Mouse (Mus musculus): ENCODE results near the gene Ginm1. TPM values are rescaled to one million over a fixed set of nuclear protein-coding genes. Genes with fewer than 3 reads are reported as not detected.
"Not testable (repeated sequence)": the region's sequence is repeated elsewhere in the genome, so short reads cannot be mapped to it uniquely, and the experiment has no call there.

Ginm1 gene
- polyA plus RNA-seq, 1 experiment from 2014 or later = 87.3 TPM

DNA sequence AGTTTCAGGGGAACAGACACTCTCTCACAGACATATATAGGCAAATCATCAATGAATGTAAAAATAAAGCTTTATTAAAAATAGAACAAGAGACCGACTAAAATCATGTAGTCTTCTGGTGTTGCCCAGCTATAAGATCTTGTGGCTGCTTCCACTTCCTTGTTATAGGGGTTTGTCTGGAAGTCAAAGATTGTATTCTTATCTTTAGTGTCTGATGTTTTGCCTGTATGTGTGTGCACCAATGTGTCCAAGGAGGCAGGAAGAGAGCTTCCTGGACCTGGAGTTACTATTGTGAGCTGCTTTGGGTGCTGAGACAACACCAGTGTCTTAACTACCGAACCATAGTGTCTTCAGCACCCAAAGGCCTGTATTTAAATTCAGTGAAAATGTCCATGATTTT, 35.1 kb downstream of the Ginm1 start:
- H3K4me3 ChIP-seq (ENCODE audit: low read depth, low read length) = no peak overlapping the region
- no peak overlapping the region for H3K4me2 ChIP-seq (ENCODE audit: low read depth, low read length)
- H3K9ac ChIP-seq (ENCODE audit: low read depth, low read length) = no peak overlapping the region
- no peak for DNase-seq (ENCODE audit: low spot score)
- H3K9me3 ChIP-seq (ENCODE audit: control insufficient read depth, low read length) = no peaks in the 10 kb centered on the region
- H3K27ac ChIP-seq (replicated peaks; ENCODE audit: low read depth, low read length) = no peak overlapping the region
- peaks cover 82% of the 10 kb centered on the region for H3K36me3 ChIP-seq (ENCODE audit: control insufficient read depth, insufficient read depth, low read length)
- no peaks in the 10 kb centered on the region for H3K27me3 ChIP-seq (replicated peaks; ENCODE audit: control insufficient read depth, insufficient read depth, low read length)
- WGBS = 96% methylated on average over 2 of the region's 2 CpGs
- ATAC-seq (ENCODE audit: low read depth) = no peak
- no peaks in the 10 kb centered on the region for H3K4me1 ChIP-seq (ENCODE audit: control insufficient read depth, insufficient read depth, low read length)

DNA sequence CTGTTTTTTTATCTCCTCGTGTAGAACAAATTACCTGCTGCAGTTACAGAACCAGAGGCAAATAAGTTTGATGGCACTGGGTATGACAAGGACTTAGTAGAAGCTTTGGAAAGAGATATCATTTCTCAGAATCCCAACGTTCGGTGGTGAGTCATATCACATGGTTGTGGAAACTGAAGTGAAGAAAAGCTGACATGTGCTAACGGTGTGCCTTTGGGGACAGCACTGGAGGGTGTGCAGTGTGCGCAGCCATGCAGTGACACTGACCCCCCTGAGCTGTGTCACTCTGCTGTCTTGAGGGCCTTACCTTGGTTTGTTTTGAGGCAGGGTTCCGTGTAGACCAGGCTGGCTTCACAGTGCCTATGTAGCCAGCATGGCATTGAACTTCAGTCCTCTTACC, 43.9 kb downstream of the Ginm1 start:
- H3K36me3 ChIP-seq (ENCODE audit: control insufficient read depth, insufficient read depth, low read length) = peaks cover 63% of the 10 kb centered on the region
- 93% methylated on average over 6 of the region's 6 CpGs for WGBS
- H3K9ac ChIP-seq (ENCODE audit: low read depth, low read length) = no peak overlapping the region
- H3K9me3 ChIP-seq (ENCODE audit: control insufficient read depth, low read length) = no peaks in the 10 kb centered on the region
- H3K4me1 ChIP-seq (ENCODE audit: control insufficient read depth, insufficient read depth, low read length) = no peaks in the 10 kb centered on the region
- H3K4me3 ChIP-seq (ENCODE audit: low read depth, low read length) = no peak overlapping the region
- no peak overlapping the region for H3K27ac ChIP-seq (replicated peaks; ENCODE audit: low read depth, low read length)
- DNase-seq (ENCODE audit: low spot score) (no peak), ATAC-seq (ENCODE audit: low read depth) (no peak)
- no peak overlapping the region for H3K4me2 ChIP-seq (ENCODE audit: low read depth, low read length)
- no peaks in the 10 kb centered on the region for H3K27me3 ChIP-seq (replicated peaks; ENCODE audit: control insufficient read depth, insufficient read depth, low read length)

DNA sequence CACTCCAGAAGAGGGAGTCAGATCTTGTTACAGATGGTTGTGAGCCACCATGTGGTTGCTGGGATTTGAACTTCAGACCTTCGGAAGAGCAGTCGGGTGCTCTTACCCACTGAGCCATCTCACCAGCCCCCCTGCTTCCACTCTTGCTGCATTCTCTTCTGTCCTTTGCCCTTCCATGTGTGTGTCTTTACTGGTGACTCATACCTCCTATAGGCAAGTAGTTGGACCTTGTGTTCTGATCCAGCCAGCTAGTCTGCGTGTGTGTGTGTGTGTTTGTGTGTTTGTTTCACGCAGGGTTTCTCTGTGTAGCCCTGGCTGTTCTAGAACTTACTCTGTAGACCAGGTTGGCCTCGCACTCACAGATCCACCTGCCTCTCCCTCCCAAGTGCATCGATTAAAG, 47.1 kb downstream of the Ginm1 start:
- H3K9me3 ChIP-seq (ENCODE audit: control insufficient read depth, low read length); DNase-seq (ENCODE audit: low spot score); H3K27ac ChIP-seq (replicated peaks; ENCODE audit: low read depth, low read length); H3K27me3 ChIP-seq (replicated peaks; ENCODE audit: control insufficient read depth, insufficient read depth, low read length); H3K4me3 ChIP-seq (ENCODE audit: low read depth, low read length); ATAC-seq (ENCODE audit: low read depth); H3K9ac ChIP-seq (ENCODE audit: low read depth, low read length); H3K4me1 ChIP-seq (ENCODE audit: control insufficient read depth, insufficient read depth, low read length); H3K4me2 ChIP-seq (ENCODE audit: low read depth, low read length): not testable (repeated sequence)
- H3K36me3 ChIP-seq (ENCODE audit: control insufficient read depth, insufficient read depth, low read length) = peaks cover 60% of the 10 kb centered on the region
- WGBS = 95% methylated on average over 6 of the region's 6 CpGs

DNA sequence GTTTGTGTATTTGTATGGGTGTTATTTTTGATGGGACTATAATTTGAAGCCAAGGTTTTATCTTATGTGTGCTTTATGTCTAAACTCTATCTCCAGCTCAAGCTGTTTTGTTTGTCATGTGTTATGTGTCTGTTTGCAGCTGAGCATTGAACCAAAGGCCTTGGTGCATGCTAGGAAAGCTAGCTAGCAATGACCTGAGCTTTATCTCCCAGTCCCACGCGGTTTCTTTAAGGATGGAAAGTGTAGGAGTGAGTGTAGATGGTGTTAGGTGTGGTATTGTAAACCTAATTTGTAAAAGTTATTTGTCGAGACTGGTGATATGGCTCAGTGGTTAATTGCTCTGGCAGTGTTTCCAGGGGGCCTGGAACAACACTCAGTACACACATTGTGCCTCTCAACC, 54.7 kb downstream of the Ginm1 start:
- ATAC-seq (ENCODE audit: low read depth) (no peak), DNase-seq (ENCODE audit: low spot score) (no peak)
- H3K9me3 ChIP-seq (ENCODE audit: control insufficient read depth, low read length) = no peaks in the 10 kb centered on the region
- no peaks in the 10 kb centered on the region for H3K27me3 ChIP-seq (replicated peaks; ENCODE audit: control insufficient read depth, insufficient read depth, low read length)
- no peak overlapping the region for H3K9ac ChIP-seq (ENCODE audit: low read depth, low read length)
- H3K4me2 ChIP-seq (ENCODE audit: low read depth, low read length) = no peak overlapping the region
- H3K36me3 ChIP-seq (ENCODE audit: control insufficient read depth, insufficient read depth, low read length) = peaks cover 12% of the 10 kb centered on the region; the same call in 1 of the 2 replicates
- WGBS = 83% methylated on average over 3 of the region's 3 CpGs
- no peak overlapping the region for H3K27ac ChIP-seq (replicated peaks; ENCODE audit: low read depth, low read length)
- no peaks in the 10 kb centered on the region for H3K4me1 ChIP-seq (ENCODE audit: control insufficient read depth, insufficient read depth, low read length)
- no peak overlapping the region for H3K4me3 ChIP-seq (ENCODE audit: low read depth, low read length)

DNA sequence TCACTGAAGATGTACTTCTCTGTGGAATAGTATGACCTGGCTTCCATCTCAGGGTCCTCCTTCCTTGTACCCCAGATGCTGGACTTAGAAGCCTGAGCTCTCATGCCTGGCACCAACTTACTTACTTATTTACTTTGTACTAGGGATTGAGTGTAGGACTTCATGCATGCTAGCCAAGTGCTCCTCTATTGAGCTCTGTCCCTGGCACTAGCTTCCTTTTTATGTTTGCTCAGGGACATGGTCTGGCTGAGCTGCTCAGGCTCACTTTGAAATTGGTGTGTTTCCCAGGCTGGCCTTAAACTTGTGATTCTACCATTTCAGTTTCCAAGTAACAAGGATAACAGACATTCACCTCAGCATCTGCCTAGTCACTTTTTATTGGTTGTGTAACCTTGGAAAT, 55.5 kb downstream of the Ginm1 start:
- Histone ChIP-seq H3K4me2 (ENCODE audit: low read depth, low read length) (no peak overlapping the region), H3K9ac (ENCODE audit: low read depth, low read length) (no peak overlapping the region), H3K27ac (replicated peaks; ENCODE audit: low read depth, low read length) (no peak overlapping the region), H3K4me1 (ENCODE audit: control insufficient read depth, insufficient read depth, low read length) (no peaks in the 10 kb centered on the region), H3K36me3 (ENCODE audit: control insufficient read depth, insufficient read depth, low read length) (peaks cover 9% of the 10 kb centered on the region; the same call in 1 of the 2 replicates), H3K4me3 (ENCODE audit: low read depth, low read length) (no peak overlapping the region), H3K27me3 (replicated peaks; ENCODE audit: control insufficient read depth, insufficient read depth, low read length) (no peaks in the 10 kb centered on the region), H3K9me3 (ENCODE audit: control insufficient read depth, low read length) (no peaks in the 10 kb centered on the region)
- DNase-seq (ENCODE audit: low spot score) (no peak), ATAC-seq (ENCODE audit: low read depth) (no peak)

DNA sequence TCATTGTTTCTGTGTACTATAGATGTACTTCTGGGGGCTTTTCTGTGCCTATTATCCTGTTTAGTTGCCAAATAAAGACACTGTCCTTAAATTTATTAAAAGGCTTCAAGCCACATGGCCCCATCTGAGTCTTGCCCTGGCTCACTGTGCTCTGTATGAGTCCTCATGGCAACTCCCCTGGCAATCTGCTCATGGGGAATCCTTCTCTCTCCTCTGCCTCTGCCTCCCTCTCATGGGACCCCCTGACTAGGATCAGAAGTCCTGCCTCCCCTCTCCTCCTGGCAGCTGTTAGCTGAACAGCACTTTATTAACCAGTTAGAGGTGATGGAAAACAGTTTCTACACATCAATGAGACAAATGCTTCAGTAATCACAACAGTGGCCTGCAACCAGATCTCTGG, 61.0 kb downstream of the Ginm1 start:
- H3K9ac ChIP-seq (ENCODE audit: low read depth, low read length) = no peak overlapping the region
- DNase-seq (ENCODE audit: low spot score) (peak; percentile 19), ATAC-seq (ENCODE audit: low read depth) (peak; percentile 71; the same call in 1 of the 2 replicates)
- H3K4me1 ChIP-seq (ENCODE audit: control insufficient read depth, insufficient read depth, low read length) = no peaks in the 10 kb centered on the region; the same call in 1 of the 2 replicates
- H3K36me3 ChIP-seq (ENCODE audit: control insufficient read depth, insufficient read depth, low read length) = no peaks in the 10 kb centered on the region
- no peaks in the 10 kb centered on the region for H3K27me3 ChIP-seq (replicated peaks; ENCODE audit: control insufficient read depth, insufficient read depth, low read length)
- no peak overlapping the region for H3K27ac ChIP-seq (replicated peaks; ENCODE audit: low read depth, low read length)
- H3K9me3 ChIP-seq (ENCODE audit: control insufficient read depth, low read length) = no peaks in the 10 kb centered on the region
- H3K4me3 ChIP-seq (ENCODE audit: low read depth, low read length) = no peak overlapping the region
- H3K4me2 ChIP-seq (ENCODE audit: low read depth, low read length) = no peak overlapping the region

DNA sequence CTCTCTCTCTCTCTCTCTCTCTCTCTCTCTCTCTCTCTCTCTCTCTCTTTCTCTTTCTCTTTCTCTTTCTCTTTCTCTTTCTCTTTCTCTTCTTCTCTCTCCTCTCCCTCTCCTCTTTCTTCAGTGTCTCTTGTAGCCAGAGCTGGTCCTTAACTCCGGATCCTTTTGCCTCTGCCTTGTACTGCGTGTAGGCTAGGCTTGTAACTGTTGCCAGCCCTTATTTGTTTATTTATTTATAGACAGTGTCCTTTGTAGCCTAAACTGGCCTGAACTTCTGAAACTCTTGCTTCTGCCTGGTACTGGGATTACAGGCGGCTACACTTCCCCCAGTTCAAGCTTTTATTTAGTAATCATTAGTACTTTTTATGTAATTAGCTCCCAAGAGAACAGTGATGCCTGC, 65.6 kb downstream of the Ginm1 start:
- peak overlapping the region; percentile 66 for H3K4me2 ChIP-seq (ENCODE audit: low read depth, low read length)
- no peak for ATAC-seq (ENCODE audit: low read depth)
- H3K4me1 ChIP-seq (ENCODE audit: control insufficient read depth, insufficient read depth, low read length) = no peaks in the 10 kb centered on the region; the same call in 1 of the 2 replicates
- H3K9me3 ChIP-seq (ENCODE audit: control insufficient read depth, low read length) = no peaks in the 10 kb centered on the region
- H3K36me3 ChIP-seq (ENCODE audit: control insufficient read depth, insufficient read depth, low read length) = no peaks in the 10 kb centered on the region
- 17% methylated on average over 3 of the region's 3 CpGs for WGBS
- peak overlapping the region; percentile 81 for H3K9ac ChIP-seq (ENCODE audit: low read depth, low read length)
- H3K27me3 ChIP-seq (replicated peaks; ENCODE audit: control insufficient read depth, insufficient read depth, low read length) = no peaks in the 10 kb centered on the region
- H3K27ac ChIP-seq (replicated peaks; ENCODE audit: low read depth, low read length) = no peak overlapping the region
- peak overlapping the region; percentile 87 for H3K4me3 ChIP-seq (ENCODE audit: low read depth, low read length)
- no peak for DNase-seq (ENCODE audit: low spot score)

DNA sequence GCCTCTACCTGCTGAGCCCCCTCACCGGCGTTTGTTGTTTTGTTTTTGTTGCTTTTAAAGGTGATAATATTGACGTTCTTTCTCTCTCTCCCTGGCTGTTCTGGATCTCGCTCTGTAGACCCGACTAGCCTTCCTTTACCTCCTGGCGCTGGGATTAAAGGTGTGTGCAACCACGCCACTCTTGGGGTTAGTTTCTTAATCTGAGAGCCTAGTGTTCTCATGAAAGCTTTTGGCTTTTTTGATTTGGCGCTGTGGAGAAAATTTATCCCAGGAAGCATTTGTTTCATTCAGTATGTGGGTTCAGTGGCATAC, 66.2 kb downstream of the Ginm1 start:
- peak overlapping the region; percentile 66 for H3K4me2 ChIP-seq (ENCODE audit: low read depth, low read length)
- no peaks in the 10 kb centered on the region for H3K9me3 ChIP-seq (ENCODE audit: control insufficient read depth, low read length)
- DNase-seq (ENCODE audit: low spot score) = no peak
- WGBS = under 1% methylated on average over 8 of the region's 8 CpGs
- ATAC-seq (ENCODE audit: low read depth) = no peak
- H3K4me1 ChIP-seq (ENCODE audit: control insufficient read depth, insufficient read depth, low read length) = no peaks in the 10 kb centered on the region; the same call in 1 of the 2 replicates
- peak overlapping the region; percentile 87 for H3K4me3 ChIP-seq (ENCODE audit: low read depth, low read length)
- H3K9ac ChIP-seq (ENCODE audit: low read depth, low read length) = peak overlapping the region; percentile 81
- no peaks in the 10 kb centered on the region for H3K27me3 ChIP-seq (replicated peaks; ENCODE audit: control insufficient read depth, insufficient read depth, low read length)
- no peaks in the 10 kb centered on the region for H3K36me3 ChIP-seq (ENCODE audit: control insufficient read depth, insufficient read depth, low read length)
- peak overlapping the region; percentile 78; the same call in 1 of the 2 replicates for H3K27ac ChIP-seq (replicated peaks; ENCODE audit: low read depth, low read length)

DNA sequence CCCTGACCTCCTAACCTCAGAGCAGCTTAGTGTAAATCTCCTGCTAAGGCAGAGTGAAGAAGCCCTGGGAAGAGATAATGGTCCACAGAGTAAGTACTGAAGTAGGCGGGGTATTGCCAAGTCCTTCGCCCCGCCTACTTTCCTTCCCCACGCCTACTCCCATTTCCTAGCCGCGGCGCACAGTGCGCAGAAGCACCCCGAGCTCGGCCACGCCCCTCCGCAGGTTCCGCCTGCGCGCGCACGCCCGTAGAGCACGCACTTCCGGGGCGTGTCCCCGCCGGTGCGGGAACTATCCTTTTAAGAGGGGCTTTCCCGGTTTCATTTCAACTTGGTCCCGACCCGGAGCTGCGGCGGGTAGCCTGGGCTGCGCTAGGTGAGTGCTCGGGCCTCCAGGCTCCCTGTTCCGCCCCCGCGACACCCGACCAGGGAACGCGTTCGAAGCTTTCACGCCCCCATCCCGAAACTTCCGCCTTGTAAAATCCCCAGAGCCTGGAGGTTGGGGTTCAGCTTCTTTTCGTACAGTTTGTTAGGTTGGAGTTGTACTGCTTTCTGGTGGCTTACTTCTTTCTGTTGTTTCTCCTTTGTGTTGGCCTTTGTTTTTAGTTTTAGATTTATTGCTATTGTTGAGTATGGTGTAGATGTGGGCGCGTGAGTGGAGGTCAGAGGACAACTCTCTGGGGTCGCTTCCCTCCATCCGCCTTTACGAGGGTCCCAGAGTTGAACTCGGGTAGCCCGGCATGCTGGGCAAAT, 66.7 kb downstream of the Ginm1 start, which contains the start of gene Katna1:
Katna1 (plus strand) TSS at position 250 of the 750 bp plus-strand sequence.
- no peaks in the 10 kb centered on the region for H3K9me3 ChIP-seq (ENCODE audit: control insufficient read depth, low read length)
- WGBS = 0% methylated on average over 38 of the region's 49 CpGs

More for the DNA sequence above, 66.7 kb downstream of the Ginm1 start, which contains the start of gene Katna1:
- no peaks in the 10 kb centered on the region; the same call in 1 of the 2 replicates for H3K4me1 ChIP-seq (ENCODE audit: control insufficient read depth, insufficient read depth, low read length)
- peak within 1 kb of the TSS; percentile 81 for H3K9ac ChIP-seq (ENCODE audit: low read depth, low read length)
- H3K4me3 ChIP-seq (ENCODE audit: low read depth, low read length) = peak within 1 kb of the TSS; percentile 87
- H3K27me3 ChIP-seq (replicated peaks; ENCODE audit: control insufficient read depth, insufficient read depth, low read length) = no peaks in the 10 kb centered on the region
- H3K27ac ChIP-seq (replicated peaks; ENCODE audit: low read depth, low read length) = peak within 1 kb of the TSS; percentile 78
- no peaks in the 10 kb centered on the region for H3K36me3 ChIP-seq (ENCODE audit: control insufficient read depth, insufficient read depth, low read length)
- ATAC-seq (ENCODE audit: low read depth) = peak; percentile 98
- peak; percentile 97 for DNase-seq (ENCODE audit: low spot score)
- H3K4me2 ChIP-seq (ENCODE audit: low read depth, low read length) = peak within 1 kb of the TSS; percentile 66

Data from embryonic facial prominence, embryonic 14.5 days (tissue).